Mouse (Mus musculus): ENCODE measurements around the gene Tmem86b. TPM values are rescaled to one million over a fixed set of nuclear protein-coding genes. Genes with fewer than 3 reads are reported as not detected.

Tmem86b gene
- total RNA-seq, 2 experiments from 2014 or later = 10.7 to 13.6 TPM

DNA sequence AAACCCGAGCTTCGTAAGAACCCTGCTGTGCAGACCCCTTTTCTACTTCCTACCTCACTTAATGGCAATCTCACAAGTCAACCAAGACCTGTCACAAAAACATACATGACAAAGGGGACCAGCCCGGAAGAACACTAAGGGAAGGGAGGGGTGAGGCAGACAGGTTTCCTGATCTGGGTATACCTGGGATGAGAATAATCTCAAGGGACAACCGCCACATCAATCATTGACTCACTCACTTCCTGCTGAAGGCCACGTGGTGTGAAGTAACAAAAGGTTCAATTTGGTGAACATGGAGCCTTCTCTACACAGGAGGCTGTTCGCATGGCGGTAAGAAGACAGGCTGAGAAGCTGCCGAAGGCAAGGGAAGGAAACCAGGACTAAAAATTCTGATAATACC is 20.4 kb upstream of the Tmem86b start:
- 0 out of 2 replicates have a peak, but pooled peaks have one; percentile 10 for ATAC-seq (ENCODE audit: poor library complexity, severe bottlenecking)

DNA sequence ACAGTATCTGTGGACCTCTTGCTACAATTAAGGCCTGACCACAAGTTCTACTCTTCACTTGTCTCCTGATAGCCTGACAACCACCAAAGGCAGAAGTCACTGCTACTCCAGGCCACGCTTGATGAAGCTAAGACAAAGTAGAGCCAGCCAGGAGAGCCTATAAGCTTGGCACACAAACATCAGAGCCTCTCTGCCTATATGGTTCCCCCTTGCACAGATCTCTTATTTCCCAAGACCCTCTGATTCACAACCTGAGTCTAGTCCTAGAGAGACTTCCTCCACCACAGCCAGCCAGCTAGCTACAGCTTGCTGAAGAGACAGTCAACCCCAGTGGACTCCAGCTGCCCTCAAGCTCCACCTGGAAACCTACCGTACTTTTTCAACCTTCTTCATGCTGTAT is 16.8 kb upstream of the Tmem86b start:
- 0 out of 2 replicates have a peak, but pooled peaks have one; percentile 19 for ATAC-seq (ENCODE audit: poor library complexity, severe bottlenecking)

DNA sequence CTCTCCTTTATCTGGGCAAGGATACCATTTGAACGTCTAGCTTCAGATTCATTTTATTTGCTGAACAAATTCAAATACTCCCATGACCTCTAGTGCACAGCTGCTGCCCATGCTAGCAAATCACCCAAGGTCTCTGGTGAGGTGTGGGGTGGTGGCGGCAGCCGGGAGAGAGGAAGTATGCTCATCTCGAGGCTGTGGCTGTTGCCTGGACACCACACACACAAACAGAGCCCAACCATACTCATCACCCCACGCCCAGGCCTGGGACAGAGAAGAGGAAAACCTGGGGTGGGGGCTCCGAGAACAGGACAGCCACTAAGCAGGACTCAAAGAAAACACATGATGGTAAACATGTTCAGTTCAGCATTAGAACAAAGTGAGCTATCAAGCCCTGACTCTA is 16.1 kb upstream of the Tmem86b start:
- peak; percentile 90 for ATAC-seq (ENCODE audit: poor library complexity, severe bottlenecking)

DNA sequence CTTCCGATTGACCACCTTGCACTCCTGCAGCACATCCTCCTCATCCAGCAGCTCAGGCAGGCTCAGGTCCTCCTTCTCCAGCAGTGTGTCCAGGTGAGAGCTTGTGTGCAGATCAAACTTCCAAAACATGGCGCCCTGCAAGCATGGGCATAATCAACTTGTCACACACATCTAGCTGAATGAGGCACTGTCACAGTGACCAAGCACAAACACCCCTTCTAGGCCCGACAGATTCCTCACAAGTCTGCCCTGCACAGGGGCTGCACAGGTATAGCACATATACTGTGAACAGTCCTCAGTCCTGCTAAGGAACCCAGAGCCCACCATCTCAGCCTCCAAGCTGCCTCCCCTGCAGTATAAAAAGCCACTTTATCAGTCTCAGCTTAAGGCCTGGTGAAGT is 15.6 kb upstream of the Tmem86b start:
- no peak for ATAC-seq (ENCODE audit: poor library complexity, severe bottlenecking)

DNA sequence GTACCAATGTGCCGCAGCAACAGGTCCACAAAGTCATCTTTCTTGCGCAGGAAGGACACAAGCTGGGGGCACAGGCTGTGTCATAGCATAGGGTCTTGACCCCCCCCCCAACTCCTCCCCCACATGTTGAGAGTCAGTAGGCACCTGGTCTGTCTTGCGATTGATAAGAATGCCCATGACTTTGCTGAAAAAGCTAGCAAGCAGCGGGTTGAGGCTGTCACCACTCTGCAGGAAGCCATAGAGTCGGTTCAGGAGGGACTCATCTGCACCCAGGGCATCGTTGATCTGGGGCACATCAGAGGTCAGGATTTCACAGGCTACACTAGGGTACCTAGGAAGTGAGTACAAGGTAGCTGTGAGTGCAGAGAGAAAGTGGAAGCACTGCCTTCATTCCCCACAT is 12.0 kb upstream of the Tmem86b start:
- no peak for ATAC-seq (ENCODE audit: poor library complexity, severe bottlenecking)

DNA sequence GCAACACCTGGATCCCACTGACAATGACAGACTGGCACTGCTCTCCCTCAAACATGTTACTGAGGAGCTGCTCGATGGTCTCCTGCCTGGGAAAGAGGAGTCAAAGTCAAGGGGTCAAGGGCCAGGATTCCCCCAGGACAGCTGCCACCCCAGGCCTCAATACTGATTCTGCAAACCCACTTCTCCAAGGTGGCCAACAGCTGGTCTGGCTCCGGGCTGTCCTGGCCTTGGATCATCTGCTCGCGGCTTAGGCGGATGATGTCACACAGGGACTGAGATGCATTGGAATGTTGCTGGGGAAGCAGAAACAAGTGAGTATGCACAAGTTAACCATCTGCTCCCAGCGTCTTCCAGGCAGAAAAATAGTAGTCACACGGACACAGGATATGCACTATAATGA is 10.7 kb upstream of the Tmem86b start:
- no peak for ATAC-seq (ENCODE audit: poor library complexity, severe bottlenecking)

DNA sequence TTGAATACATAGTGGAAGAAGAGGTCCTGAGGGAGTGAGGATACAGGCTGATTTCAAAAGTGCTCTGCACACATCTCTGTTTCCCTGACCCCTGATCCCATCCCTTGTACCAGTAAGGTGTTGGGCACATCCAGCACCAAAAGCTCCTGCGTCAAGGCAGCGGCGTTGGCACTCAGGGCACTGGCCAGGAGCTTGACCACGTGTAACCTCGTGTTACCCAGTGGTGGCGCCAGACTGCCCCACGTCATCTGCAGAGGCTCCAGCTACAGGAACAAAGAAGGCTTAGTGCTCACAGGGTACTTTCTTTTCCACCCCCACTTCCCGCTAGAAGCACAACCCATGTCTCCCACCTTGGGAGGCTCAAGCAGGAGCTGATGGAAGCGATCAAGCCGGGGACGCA is 9.9 kb upstream of the Tmem86b start:
- no peak for ATAC-seq (ENCODE audit: poor library complexity, severe bottlenecking)

DNA sequence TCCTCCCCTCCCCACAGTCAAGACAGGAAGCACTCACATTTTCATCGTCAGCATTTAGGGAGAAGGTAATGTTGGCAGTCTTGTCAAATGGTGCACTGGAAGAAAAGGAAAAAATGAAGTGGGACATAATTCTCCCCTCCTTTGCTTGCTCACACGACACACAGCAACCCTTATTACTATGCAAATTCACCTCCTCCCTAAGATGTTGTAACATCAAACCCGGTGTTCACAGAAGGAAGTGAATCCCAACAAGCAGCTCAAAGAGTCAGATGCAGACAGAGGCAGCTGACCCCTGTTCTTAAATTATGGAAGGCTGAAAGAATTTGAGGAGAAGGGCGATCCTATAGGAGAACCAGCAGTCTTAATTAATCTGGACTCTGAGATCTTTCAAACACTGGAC is 5.0 kb upstream of the Tmem86b start:
- peak; percentile 66 for ATAC-seq (ENCODE audit: poor library complexity, severe bottlenecking)

DNA sequence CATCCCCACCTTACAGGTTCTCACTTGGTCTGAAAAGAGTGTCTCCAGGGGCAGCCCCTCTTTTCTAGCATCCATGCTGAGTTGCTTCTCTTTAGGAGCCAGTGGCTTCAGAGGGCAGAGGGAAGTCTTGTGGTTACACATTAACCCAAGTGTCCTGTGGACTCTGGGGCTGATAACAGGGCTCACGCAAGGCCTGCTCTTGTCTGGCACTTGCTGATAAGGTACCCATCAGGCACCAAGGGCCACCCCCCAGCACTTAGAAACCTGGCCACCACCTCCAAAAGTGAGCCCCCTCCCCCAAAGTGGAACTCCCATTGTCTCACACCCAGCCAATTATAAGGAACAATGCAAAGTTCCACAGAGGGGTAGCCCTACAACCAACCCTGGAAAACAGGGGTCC is 1.0 kb downstream of the Tmem86b start:
- peak; percentile 58 for ATAC-seq (ENCODE audit: poor library complexity, severe bottlenecking)

DNA sequence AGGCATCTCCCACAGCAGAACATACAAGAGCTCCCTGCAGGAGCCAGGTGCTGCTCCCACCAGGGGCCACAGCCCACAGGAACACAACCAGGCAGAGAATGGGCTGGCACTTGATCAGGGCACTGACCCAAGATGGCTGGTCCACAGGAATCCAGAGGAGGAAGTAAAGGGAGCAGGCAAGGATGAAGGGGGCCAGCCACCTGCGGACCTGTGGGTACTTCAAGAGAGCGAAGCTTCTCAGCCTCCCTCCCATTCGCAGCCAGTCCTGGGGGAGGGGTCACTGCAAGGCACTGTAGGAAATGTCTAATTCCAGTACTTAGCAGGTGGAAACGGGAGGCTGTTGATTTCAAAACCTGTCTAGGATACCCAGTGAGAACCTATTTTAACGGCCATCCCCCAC is 1.6 kb downstream of the Tmem86b start:
- no peak for ATAC-seq (ENCODE audit: poor library complexity, severe bottlenecking)

DNA sequence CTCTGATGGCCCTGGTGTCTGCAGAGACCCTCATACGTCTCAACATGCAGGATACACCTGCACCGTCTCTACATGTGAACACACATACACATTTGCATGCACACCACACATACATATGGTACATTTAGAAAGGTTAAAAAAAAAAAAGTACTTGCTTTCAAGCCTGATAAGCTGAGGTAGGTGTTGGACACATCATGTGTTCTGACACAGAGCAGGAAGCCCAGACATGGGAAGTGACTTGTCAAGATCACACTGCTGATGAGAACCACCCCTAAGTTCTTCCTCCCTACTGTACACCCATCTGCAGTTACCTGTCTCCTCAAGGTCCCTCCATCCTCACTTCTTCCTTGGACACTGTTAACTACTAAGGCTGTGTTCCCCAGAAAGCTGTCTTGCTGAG is 5.3 kb downstream of the Tmem86b start:
- ATAC-seq (ENCODE audit: poor library complexity, severe bottlenecking) = peak; percentile 22; the same call in 1 of the 2 replicates

DNA sequence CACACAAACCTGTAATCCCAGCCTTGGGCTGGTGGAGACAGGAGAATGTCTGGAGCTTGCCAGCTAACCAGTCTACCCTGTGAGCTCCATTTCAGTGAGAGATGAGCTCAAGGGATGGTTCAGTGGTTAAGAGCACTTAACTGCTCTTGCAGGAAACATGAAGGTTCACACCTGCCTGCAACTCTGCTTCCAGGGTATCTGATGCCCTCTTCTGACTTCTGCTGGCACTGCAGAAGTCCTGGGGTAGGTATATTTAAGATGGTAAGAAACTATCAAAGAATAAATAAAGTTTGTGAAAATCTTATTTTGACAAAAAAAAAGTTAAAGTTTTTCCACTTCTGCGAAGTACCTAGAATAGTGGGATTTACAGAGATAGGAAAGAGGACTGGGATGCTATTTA is 6.9 kb downstream of the Tmem86b start:
- peak; percentile 55 for ATAC-seq (ENCODE audit: poor library complexity, severe bottlenecking)

DNA sequence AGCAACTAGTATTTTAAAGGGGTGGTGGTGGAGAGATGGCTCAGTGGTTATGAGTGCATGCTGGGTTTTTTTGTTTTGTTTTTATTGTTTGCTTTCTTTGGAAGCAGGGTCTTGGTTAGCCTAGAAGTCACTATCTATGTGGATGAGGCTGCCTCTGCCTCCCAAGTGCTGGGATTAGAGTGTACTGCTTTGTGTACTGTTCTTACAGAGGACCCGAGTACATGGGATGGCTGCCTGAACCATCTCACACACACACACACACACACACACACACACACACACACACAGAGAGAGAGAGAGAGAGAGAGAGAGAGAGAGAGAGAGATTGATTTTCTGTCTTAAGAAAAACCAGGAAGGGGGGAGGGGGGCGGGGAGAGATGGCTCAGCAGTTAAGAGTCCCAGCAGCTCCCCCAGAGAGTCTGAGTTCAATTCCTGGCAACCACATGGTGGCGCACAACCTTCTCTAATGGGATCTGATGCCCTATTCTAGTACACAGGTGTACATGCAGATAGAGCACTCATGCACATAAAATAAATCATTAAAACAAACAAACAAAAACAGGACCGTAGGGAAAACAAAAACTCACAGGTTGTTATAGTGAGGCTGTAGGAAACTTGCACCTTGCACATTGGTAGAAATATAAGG is 7.6 kb downstream of the Tmem86b start:
- peak; percentile 60 for ATAC-seq (ENCODE audit: poor library complexity, severe bottlenecking)

DNA sequence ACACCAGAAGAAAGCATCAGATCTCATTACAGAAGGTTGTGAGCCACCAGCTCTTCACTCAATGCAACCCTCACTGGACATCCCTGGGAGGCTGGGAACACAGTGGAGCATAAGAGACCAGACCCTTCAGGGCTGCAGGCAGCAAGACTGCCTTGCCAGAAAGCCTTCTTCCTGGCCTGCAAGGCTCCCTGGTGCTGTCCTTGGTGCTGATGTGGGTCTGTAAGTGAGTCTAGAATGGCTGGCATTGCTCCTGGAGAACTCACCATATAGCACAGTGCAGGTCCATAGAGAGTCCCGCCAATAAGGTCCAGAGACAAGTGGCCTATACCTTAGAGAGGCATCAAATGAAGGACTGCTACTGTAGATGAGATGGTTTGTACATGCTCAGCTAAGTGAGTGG is 11.2 kb downstream of the Tmem86b start:
- no peak for ATAC-seq (ENCODE audit: poor library complexity, severe bottlenecking)

DNA sequence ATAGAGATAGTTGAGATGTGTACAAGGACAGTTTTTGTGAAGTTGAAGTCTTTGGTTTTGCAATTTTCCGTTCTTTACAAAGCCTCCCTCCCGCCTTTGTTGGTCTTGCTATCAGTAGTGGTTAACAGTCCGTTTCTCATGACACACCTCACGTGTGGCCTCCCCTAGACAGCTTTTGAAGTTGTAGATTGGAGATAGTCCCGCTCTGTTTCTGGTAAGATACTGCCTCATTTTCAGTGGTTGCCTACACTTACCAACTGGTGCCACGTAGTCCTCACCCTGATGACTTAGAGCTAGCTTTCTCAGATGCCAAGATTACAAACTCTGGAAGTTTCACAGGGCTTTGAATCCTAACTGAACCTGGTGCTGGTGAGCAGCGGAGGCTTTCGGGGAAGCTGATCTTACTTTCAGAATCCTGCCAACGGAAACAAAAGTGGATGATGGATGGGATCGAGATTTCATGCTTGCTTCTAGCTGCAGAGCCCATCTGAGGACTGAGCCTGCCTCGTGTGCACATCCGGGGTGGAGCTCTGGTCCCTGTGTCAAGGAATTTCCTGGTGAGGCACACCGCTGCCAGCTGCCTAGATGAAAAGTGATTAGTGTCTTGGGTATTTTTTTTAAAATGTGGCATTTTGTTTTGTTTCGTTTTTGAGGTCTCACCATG is 17.4 kb downstream of the Tmem86b start:
- ATAC-seq (ENCODE audit: poor library complexity, severe bottlenecking) = peak; percentile 79

DNA sequence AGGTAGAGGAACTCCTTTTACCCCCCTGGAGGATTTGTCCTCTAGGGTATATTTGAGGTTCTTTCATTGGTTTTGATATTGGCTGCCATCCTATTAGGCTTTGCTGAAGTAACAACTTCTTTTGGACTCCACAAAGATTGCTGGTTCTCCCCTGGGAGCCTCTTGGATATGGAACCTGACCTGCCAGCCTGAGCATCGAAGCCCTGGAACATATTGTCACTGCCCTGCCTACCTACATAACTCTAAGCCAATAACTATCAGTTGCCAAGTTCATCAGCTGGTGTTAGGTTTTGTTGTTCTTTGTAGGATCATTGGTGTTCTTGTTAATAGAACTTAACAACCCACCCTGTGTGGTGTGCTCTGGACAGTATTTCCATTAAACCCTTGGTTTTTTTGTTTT is 18.3 kb downstream of the Tmem86b start:
- no peak for ATAC-seq (ENCODE audit: poor library complexity, severe bottlenecking)

DNA sequence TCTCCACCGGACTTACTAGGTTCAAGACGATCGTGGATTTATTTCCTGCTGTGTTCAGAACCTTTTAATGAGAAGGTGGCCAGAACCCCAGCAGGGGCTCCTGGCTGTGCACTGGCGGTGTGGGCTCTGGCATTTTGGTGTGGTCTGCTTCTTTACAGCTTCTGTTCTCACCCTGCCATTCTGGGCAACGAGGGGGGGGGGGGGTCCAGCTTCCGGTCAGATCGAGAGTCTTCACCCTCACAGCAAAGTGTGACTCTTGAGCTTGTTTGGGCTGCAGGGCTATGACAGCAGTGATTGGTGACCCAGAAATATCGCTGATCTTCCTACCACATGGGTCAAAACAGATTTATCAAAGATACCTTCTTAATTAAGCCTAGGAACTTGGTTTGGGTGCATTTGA is 18.8 kb downstream of the Tmem86b start:
- ATAC-seq (ENCODE audit: poor library complexity, severe bottlenecking) = no peak

DNA sequence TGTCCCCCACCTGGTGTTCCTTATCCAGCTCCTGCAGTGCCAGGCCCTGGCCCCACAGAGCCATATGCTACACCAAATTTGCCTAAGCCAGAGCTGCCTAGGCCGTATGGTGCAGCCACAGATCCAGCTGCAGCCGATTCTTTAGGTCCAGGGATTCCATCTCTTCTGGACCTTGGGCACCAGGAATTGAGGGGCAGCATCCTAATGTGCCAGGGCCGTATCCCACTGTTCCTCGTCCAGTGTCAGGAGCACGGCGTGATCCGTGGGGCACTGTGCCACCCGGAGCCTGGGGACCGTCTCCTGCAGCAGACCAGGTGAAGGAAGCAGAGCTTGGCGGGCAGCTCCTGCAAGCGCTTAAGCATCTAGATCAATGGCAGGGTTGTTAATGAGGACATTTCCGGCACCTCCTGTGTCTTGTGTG is 19.3 kb downstream of the Tmem86b start:
- no peak for ATAC-seq (ENCODE audit: poor library complexity, severe bottlenecking)

DNA sequence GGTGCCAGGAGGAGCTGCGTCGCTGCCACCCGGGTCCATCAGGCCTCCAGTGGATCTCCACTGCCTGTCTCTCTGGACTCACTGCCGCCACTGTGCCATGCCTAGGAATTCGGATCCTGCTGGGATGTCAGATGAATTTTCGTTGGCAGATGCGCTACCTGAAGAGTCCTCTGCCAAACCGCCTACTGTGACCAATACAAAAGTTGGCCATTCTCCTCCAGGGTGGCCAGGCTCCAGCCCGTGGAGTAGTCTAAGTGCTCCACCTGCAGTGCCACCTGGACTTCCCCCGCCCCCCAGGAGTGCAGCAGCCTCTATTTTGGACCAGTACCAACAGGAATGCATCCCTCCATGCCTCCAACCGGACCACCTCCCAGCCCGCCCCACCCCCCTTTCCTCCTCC is 19.7 kb downstream of the Tmem86b start:
- ATAC-seq (ENCODE audit: poor library complexity, severe bottlenecking) = no peak

DNA sequence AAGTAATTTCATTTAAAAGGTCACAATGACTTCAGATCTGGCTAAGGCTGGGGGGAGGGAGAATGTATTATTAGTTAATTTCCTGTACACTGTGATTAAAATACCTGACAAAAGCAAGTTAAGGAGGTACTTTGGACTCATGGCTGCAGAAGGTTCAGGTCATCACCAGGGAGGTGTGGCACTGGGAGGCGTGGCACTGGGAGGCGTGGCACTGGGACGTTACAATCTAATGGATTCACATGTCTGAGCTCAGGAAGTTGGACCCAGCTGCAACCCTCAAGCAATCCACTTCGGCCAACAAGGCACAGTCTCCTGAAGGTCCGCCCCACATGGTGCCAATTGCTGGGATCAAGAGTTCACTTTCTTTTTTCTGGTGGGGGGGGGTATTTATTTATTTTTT is 23.2 kb downstream of the Tmem86b start:
- ATAC-seq (ENCODE audit: poor library complexity, severe bottlenecking) = no peak

DNA sequence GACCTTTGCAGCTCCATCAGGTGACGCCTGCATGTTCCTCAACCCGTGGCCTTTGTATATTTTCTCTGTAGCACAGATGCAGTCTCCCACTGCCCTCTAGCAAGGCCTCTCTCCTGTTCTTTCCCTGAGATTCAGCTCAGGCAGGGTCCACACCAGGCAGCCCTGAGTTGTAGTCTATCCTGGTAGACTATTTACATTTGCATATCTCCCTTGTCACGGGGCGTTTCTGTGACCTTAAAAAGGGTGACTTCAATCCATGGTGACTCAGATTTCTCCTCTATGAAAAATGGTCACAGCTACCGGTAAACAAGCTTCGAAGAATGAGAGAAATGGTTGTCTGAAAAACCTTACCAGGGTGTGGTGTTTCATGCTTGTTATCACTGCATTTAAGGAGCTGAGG is 27.3 kb downstream of the Tmem86b start, which contains the start of gene Ptprh:
Gene Ptprh, minus strand, starts transcription at position 169 of the 400 bp plus-strand sequence.
- no peak for ATAC-seq (ENCODE audit: poor library complexity, severe bottlenecking)

DNA sequence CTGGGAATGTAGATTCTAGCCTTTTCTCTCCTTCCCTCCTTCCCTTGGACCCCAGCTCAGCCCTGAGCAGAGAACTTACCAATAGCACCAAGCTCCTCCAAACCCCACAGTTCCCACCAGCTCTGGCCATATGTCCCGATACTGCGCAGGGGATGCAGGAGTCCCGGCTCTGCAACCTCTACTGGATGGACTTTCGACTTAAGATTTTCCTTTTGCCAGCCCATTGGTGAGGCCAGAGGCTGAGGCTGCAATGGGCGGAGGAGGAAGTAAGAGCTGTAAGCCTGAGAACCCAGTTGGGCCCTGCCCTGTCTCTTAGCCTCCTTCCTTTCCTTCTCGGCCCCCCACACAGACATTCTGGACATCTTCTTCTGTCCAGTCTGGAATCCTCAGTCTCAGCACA is 28.3 kb downstream of the Tmem86b start:
- no peak for ATAC-seq (ENCODE audit: poor library complexity, severe bottlenecking)

DNA sequence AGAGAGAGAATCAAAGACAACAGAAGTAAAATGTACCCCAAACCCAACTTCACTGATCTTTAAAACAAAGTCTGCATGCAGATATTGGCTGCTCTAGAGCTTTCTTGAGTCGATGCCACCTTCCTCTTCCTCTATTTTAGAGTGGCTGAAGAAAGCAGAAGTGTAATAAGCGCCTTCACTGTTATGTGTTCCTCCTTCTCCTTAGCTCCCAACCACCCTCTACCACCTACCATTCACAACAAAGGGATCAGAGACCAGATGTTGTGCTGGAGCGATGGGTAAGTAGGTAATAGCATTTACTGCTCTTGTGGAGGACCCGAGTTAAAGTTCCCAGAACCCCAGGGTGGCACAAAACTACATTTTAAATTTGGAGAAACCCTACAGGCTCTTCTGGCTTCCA is 34.2 kb downstream of the Tmem86b start:
- ATAC-seq (ENCODE audit: poor library complexity, severe bottlenecking) = peak; percentile 89
